Mouse (Mus musculus) spleen, postnatal 36 days (tissue): ENCODE results near the gene Gtf2e1.

Source experiments
- DNase-seq, 2 experiments: peaks; one replicate each; pipeline ENCODE4 v3.0.0; 2022; ENCODE audit warnings: low spot score in 2 of 2, mixed read lengths in 1 of 2

The Gtf2e1 gene

DNA sequence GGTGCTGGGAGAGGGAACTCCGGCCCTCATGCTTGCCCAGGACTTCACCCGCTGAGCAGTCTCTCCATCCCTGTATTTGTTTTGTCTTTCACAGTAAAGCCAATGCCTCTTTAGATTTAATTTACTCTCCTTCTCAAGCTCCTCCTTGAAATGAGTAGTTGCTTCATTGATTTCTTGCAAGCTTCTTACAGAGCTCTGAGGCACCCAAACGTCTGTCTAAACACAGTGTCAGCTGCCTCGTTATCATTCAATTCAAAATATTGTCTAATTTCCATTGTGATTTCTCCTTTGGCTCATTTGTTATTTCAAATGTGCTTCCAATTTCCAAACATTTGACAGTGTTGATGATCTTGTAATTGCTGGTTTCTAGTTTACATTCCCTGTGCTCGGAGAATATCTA, 6.7 kb upstream of the Gtf2e1 start:
- no peak for DNase-seq

GRCm38 (mm10) chr16:37540776-37541175, 1.2 kb upstream of the Gtf2e1 start:
- DNase-seq: no peak

DNA sequence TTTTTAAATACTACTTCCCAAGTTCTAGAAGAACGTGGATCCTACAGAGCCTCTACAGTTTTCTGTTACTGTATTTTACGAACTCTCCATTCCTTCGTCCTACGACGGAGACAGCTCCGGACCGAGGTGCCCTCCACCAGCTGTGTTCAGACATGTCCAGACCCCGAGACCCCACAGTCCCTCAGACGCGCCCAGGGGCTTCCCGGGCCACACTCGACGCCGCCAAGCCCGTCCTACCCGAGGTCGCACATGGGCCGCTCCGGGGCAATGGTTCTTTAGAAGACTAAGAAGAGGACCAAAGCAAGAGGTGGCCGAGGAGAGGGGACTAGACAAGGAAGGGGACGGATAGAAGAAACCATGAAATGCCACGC, 364 bp downstream of the Gtf2e1 start:
- DNase-seq: no peak

DNA sequence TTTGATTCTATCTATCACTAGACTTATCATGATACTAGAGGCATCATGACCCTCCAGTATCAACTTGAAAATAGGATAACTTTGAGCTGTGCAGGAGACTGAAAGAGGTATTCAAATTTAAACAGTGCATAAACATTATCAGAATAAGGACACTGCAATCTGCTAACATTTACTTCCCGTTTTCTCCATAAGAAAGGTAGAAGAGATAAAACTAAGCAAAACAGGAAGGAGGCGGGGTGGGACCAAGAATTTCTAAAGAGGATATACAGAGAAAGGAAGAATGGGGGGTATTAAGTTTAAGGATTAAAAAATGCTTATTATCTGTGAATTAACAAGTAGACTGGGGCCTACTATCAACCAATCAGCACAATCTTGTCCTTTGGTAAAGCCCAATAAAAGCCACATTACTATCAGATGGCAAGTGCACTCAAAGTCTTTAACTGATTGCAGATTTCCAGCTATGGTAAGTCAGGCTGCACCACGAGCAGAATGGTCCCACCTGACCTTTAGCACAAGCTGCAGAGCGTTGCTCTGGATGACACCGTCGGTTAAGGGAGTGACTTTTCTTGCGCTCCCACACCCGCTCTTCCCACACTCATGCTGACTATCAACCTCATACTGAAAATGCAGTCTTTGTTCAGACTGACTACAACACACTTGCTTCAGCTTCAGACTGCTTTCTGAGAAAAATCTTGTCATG, 6.1 kb downstream of the Gtf2e1 start:
- DNase-seq: no peak

DNA sequence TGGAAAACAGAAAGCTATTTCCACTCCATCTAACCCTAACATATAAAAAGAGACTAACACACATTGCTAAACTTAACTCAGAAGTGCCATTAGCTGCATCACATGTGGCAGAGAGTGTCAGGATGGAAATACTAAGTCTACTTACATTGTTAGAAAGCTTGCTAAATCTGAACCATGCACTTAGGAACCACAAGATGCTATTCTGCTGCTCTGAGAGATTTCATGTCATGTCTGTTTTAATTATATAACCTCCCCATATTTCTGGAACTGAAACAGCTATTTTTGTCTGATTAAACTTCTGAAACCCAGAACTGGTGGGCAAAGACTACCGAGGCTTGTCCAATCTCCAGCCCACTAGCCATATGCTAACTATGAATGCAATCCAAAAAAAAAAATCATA, 7.5 kb downstream of the Gtf2e1 start:
- DNase-seq: no peak

DNA sequence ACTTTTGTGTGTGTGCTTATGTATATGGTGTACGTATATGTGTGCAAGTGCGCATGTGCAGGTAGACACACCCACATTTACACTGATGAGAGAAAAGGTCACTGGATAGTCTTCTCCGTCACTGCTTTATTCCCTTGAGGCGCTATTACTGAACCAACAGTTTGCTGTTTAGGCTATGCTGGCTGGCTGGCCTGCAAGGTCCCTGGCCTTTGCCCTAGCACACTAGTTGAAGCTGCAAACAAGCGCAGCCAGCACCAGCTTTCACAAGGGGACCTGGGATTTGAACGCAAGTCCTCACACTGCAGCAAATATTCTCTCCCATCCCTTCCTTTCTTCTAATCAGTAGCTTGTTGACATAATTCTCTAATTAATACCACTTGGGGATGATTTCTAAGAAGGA, 9.4 kb downstream of the Gtf2e1 start:
- DNase-seq: no peak

DNA sequence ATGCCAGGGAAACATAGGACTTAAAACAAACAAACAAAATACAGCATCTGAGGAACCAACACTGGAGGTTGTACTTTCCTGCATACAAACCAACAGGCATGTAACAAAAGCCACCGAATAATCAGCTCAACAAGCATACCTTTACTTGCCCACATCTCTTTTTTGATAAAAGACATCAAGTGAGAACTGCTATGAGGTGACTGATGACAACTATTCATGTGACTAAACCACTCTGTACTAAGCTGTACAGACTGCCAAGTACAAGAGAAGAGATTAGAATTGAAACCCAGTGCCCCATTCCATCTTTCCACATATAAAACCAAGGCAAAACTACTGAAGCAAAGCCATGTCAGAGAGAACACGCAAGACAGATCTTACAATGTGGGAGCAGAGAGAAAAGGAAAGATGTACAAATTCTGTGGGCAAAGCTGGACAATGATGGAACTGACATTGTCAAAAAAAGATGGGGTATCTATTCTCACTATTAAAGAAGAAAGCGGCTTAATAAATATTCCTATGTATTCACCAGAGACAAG, 12.8 kb downstream of the Gtf2e1 start:
- DNase-seq: no peak

DNA sequence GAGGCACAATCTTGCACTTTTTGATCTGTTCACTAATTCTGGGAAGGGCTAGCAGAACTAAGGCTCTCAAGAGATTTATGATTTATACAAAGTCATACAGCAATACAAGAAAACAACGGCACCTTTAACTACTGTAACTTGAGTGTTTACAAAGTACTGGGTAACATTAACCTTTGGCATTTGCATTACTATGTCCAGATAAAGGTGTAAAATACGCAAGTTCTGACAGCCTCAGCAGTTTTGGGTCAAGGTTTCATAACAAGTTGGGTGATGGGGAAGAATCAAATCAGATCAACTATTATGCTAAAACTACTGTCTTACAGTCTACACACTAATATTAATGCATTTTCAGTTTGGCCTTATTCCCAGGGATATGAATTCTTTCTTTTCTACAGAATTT, 14.5 kb downstream of the Gtf2e1 start:
- no peak for DNase-seq

DNA sequence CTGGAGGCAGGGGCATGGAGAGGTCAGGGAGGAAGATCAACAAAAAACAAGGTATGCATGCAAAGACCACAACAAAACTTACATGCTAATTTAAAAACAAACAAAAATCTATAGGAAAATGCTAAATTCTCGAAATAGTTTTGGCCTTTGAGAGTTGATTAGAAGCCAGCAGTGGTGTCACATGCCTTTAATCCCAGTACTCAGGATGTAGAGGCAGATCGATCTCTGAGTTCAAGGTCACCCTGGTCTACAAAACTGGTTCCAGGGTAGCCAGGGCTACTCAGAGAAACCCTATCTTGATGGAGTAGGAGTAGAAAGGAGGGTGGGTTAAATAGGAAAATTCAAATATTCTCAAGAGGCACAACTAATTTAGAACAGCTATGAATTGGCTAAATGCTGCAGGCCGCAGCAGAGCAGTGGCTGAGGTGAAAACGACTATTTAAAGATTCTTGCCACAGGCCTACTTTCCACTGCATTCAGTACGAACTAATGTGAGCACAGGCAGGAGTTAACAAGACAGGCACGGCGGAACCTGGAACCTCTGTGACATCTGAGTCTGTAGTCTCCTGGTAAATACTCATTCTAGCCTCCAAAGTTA, 17.4 kb downstream of the Gtf2e1 start:
- no peak for DNase-seq

DNA sequence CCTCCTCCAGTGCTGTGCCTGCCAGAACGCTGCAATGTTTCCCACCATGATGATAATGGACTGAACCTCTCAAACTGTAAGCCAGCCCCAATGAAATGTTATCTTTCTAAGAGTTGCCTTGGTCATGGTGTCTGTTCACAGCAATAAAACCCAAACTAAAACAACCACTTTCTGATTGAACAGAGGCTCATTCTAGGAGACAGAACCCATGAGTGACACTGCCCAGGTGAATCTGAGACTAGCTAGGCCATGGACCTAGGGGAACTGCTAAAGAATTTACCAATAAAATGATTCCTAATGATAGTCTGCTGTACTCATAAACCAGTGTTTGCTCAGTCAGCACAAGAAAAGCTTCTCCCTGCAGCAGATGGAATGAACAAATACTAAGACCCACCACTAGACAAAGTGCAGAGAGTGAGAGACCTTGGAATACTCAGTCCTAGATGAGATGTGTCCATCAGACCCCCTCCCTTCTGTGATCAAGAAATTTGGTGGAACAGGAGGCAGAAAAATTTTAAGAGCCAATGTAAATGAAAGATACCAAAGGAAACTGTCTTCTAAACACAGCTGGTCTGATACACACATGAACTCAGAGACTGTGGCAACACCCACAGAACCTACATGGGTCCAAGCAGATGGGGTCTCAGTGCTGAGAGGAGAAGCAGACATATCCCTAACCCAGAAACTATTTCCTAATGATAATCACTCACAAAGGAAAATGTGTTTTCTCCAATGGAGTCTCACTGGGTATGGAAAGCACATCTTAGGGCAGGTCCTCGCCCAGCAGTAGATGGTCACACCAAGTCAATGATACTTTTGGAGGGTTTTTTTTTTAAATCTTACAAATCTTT, 19.2 kb downstream of the Gtf2e1 start:
- no peak for DNase-seq

DNA sequence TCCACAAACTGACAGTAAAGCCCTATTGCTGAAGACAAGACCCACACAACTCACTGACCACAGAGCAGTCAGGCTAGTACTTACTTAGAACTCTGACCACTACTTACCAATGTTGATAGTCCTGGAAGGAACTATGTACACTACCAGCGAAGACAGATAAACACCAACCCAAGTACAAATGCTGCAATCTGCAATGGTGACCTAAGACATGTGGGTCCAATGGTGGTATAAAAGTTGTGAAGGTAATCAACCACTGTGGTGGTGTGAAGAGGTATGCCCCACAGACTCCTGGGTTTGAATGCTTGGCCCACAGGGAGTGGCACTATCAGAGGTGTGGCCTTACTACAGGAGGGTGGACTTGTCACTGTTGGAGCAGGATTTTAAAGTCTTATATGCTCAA, 19.9 kb downstream of the Gtf2e1 start:
- DNase-seq: no peak

DNA sequence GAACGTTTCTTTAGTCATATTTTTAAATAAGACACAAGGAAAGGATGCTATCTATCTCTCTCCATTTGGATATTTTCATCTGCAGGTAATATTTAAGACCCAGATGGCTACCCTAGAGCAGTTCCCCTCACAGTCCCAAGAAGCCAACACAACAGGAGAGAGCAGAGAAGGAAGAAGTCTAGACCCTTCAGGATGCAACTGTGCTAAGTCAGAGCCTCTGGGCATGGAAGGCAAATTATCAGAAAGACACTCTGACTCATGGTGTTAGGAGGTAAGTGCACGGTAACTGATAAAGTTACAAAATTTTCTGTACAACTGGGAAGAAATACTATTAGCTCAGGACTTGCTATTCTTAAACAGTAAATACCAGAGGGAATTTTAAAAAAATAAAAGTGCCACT, 20.9 kb downstream of the Gtf2e1 start:
- DNase-seq: no peak

DNA sequence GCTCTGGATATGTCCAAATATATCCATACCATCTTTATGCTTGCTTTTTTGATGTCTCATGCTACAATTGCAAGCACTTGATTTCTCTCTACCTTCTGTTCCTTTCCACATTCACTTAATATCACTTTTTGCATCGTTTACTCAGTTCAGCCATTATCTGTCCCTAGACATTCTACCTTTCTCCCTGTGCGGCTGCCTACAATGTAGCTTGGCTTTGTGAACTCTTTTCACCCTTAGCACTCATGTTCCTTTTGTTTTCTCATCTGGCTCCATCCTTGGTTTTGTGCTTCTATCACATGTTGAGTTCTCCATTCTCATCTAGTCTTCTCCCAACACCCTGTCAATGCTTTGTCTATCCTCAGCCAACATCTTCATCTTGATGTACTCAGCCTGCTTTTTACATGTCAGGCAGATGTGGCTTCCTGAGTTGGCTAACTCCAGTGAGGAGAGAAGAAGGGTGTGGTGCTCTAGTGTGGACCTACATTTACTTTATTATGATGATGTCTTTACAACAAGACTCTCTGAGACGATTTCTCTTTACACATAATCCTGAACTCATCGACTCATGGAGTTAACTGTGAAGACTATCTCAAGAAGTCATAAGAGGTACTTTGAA, 21.9 kb downstream of the Gtf2e1 start:
- DNase-seq: no peak

DNA sequence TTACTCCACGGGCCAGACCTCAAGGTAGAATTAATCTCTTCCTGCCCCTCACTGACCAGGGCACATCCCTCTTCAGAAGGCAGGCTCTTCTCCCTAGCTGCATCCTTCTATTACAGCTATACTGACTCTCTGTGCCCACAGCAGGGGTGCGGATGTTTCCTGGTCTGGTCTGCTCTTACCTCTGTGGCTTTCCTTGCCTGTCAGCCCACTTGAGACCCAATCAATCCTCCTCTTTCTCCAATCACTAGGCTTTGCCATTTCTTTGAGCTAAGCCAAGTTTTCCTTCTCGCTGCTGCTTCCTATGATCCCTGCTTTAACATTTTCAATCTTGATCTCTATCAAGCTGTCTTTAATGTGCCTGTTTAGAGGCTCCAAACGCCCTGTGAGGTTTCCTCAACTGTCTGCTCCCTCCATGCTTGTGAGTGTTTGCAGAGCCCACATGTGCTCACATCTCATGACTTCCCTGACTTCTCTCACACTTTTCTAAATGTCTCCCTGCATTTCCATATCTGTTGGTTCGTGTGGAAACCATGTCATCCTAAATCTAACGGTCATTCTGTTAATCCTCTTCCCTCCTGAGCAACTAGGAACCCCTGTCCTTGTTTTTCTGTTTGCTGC, 23.1 kb downstream of the Gtf2e1 start:
- no peak for DNase-seq

DNA sequence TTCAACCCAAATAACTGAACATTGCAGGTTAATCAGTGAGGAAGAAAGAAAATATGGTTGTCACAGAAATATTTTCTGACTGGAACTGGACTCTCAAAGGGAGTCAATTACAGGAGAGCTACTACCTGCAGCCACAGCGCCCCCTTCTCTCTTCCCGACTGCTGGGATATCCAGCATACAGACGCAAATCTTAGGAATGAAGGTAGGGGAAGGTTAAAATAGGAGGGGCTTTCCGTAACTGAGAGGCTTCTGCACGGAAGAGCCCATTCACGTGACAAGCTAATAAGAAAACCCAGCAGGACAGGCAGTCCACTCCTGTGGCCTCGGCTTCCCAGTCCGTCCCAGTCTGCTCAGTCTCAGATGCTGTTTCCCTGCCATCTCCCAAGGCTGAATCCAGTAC, 24.9 kb downstream of the Gtf2e1 start:
- no peak for DNase-seq

DNA sequence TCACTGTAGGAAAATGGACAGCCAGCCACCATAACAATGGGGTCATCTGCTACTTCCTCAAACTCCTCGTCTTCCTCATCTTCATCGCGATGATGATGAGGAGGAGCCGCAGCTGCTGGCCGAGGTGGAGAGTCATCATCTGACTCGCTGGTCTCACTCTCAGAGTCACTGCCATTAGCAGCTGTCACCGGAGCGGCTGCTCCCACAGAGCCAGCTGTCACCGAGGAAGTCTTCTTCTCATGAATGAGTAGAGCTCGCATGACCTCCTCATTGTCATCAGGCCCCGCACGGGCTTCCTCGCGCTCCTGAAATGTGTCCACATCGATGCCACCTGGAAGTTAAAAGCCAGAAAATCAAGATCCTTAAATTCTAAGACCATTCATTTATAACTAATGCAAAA, 28.1 kb downstream of the Gtf2e1 start:
- no peak for DNase-seq

- DNase-seq: no peak
Measured at GRCm38 (mm10) chr16:37506751-37507150, 32.8 kb downstream of the Gtf2e1 start.

- no peak for DNase-seq
Measured at GRCm38 (mm10) chr16:37504517-37504916, 35.1 kb downstream of the Gtf2e1 start.

DNA sequence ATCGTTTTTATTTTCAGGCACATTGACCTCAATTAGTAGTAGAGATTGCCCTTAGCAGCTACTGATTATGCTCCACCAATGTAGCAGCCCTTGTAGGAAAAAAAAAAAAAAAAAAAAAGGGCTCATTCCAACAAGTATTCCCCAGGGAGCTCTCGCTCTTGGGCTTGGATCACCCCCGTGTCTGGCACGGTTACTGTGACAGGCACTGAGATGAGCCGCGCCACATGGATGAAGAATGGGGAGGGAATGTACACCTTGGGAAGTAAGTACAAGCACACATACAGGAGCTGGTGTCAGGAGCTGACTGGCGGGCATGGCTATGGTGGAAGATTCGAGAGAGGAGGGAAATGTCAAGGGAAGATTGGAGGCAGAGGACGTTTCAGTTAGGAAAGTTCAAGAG, 41.0 kb downstream of the Gtf2e1 start:
- no peak for DNase-seq

GRCm38 (mm10) chr16:37495017-37495416, 44.6 kb downstream of the Gtf2e1 start:
- DNase-seq: no peak

GRCm38 (mm10) chr16:37486826-37487612, 52.6 kb downstream of the Gtf2e1 start:
- DNase-seq: no peak
